1 mouse cellular context compared by ENCODE assay signal in the genomic region with DNA sequence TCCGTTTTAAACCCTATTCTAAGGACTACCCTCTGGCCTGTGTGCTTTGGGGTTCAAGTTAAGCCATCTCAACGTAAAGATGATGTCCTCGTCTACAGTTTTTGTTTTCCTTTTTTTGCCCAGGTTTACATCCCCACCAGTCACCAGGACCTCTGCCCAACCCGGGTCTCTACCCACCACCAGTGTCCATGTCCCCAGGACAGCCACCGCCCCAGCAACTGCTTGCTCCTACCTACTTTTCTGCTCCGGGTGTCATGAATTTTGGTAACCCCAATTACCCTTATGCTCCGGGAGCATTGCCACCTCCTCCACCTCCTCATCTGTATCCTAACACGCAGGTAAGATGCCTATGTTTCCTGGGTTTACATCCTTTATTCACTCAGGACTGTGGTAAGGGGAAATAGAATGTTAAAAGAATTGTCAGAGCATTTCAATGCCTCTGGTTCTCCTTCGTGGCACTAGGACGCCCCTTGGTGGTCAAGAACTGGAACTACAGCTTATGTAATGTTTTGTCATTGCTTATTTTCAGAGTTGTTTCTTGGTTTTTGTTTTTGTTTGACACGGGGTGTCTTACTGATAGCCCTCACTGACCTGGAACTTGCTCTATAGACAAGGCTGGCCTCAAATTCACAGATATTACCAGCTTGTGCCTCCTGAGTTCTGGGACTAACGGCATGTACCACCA.
TF ChIP-seq lines count a peak whose summit lies in the region.

No protein-coding gene starts in this region.

TF ChIP-seq in MEL, 35 proteins besides CTCF, POLR2A, EP300 and RAD21 (continued from another document):
- peak; percentile 30; the same call in 1 of the 2 replicates for TF ChIP-seq BHLHE40 (IDR thresholded peaks at IDR 0.05; ENCODE audit: borderline replicate concordance, low read depth, low read length)
- no peak for TF ChIP-seq RCOR1 (IDR thresholded peaks at IDR 0.05; ENCODE audit: low read depth, low read length)
- TF ChIP-seq USF2 (IDR thresholded peaks at IDR 0.05; ENCODE audit: borderline replicate concordance in 1 of 2, insufficient read depth in 1 of 2, low read depth in 1 of 2, low read length in 2 of 2): no peak
- no peak for TF ChIP-seq POLR2AphosphoS2 (IDR thresholded peaks at IDR 0.05; ENCODE audit: low read length)
- TF ChIP-seq KAT2A (conservative IDR thresholded peaks at IDR 0.05; ENCODE audit: low read depth, low read length): no peak
- no peak for TF ChIP-seq ETS1 (IDR thresholded peaks at IDR 0.05; ENCODE audit: low read depth, low read length)
- TF ChIP-seq ZKSCAN1 (IDR thresholded peaks at IDR 0.05; ENCODE audit: low read depth, low read length): no peak
- no peak for TF ChIP-seq MAFK (IDR thresholded peaks at IDR 0.05; ENCODE audit: borderline replicate concordance, low read depth, low read length)
- TF ChIP-seq MYB (IDR thresholded peaks at IDR 0.05; ENCODE audit: low read depth, low read length): no peak
- TF ChIP-seq GABPA (IDR thresholded peaks at IDR 0.05; ENCODE audit: low read depth, low read length): no peak
- TF ChIP-seq ELF1 (IDR thresholded peaks at IDR 0.05; ENCODE audit: low read depth, low read length): no peak
- no peak for TF ChIP-seq ZNF384 (IDR thresholded peaks at IDR 0.05; ENCODE audit: low read depth, low read length)
- no peak for TF ChIP-seq NELFE (IDR thresholded peaks at IDR 0.05; ENCODE audit: low read depth, low read length)
- TF ChIP-seq CHD1 (IDR thresholded peaks at IDR 0.05; ENCODE audit: low read depth, low read length): no peak
- 0 out of 2 replicates have a peak, but pooled peaks have one; percentile 29 for TF ChIP-seq HCFC1 (IDR thresholded peaks at IDR 0.05; ENCODE audit: low read depth, low read length)
- peak; percentile 53; the same call in 1 of the 2 replicates for TF ChIP-seq MYC (IDR thresholded peaks at IDR 0.05; ENCODE audit: low read depth, low read length)
- TF ChIP-seq USF1 (IDR thresholded peaks at IDR 0.05; ENCODE audit: low read depth, low read length): no peak
- no peak for TF ChIP-seq TCF12 (IDR thresholded peaks at IDR 0.05; ENCODE audit: low read depth, low read length)
- no peak for TF ChIP-seq TBP (IDR thresholded peaks at IDR 0.05; ENCODE audit: low read depth, low read length)
- TF ChIP-seq POLR2AphosphoS5 (IDR thresholded peaks at IDR 0.05; ENCODE audit: borderline replicate concordance, low read depth, low read length): no peak
- no peak for TF ChIP-seq E2F4 (IDR thresholded peaks at IDR 0.05; ENCODE audit: borderline replicate concordance, low read depth, low read length)
- TF ChIP-seq MAZ (IDR thresholded peaks at IDR 0.05; ENCODE audit: low read depth, low read length): no peak
- no peak for TF ChIP-seq MEF2A (IDR thresholded peaks at IDR 0.05; ENCODE audit: extremely low read depth, insufficient replicate concordance, low read depth, low read length, poor library complexity, severe bottlenecking)
- no peak for TF ChIP-seq NRF1 (IDR thresholded peaks at IDR 0.05; ENCODE audit: insufficient read depth, low read depth, low read length, poor library complexity, severe bottlenecking)
- TF ChIP-seq CHD2 (IDR thresholded peaks at IDR 0.05; ENCODE audit: low read length): no peak
- no peak for TF ChIP-seq TAL1 (IDR thresholded peaks at IDR 0.05; ENCODE audit: low read length)
- no peak for TF ChIP-seq MXI1 (IDR thresholded peaks at IDR 0.05; ENCODE audit: low read depth, low read length)
TF ChIP-seq in MEL: peak in this region for 7.
